Mouse (Mus musculus): ENCODE data around the gene Agtr1a. TPM values are rescaled to one million over a fixed set of nuclear protein-coding genes. Genes with fewer than 3 reads are reported as not detected.

Gene Agtr1a
- total RNA-seq, 1 experiment from 2014 or later = 2.4 TPM

- ATAC-seq (replicated peaks; ENCODE audit: low read depth, poor library complexity, severe bottlenecking) = no peak
These were observed 24.8 kb downstream of the Agtr1a start for GRCm38 (mm10) chr13:30361002-30361401.

GRCm38 (mm10) chr13:30362048-30362447 lies 25.8 kb downstream of the Agtr1a start:
- no peak for ATAC-seq (replicated peaks; ENCODE audit: low read depth, poor library complexity, severe bottlenecking)

- ATAC-seq (replicated peaks; ENCODE audit: low read depth, poor library complexity, severe bottlenecking) = no peak
These were observed 27.9 kb downstream of the Agtr1a start for GRCm38 (mm10) chr13:30364097-30364625.

GRCm38 (mm10) chr13:30364780-30365179 lies 28.5 kb downstream of the Agtr1a start:
- ATAC-seq (replicated peaks; ENCODE audit: low read depth, poor library complexity, severe bottlenecking) = no peak

GRCm38 (mm10) chr13:30365378-30365777 lies 29.1 kb downstream of the Agtr1a start:
- no peak for ATAC-seq (replicated peaks; ENCODE audit: low read depth, poor library complexity, severe bottlenecking)

GRCm38 (mm10) chr13:30368116-30368515 lies 31.9 kb downstream of the Agtr1a start:
- ATAC-seq (replicated peaks; ENCODE audit: low read depth, poor library complexity, severe bottlenecking) = no peak

GRCm38 (mm10) chr13:30368746-30369145 lies 32.5 kb downstream of the Agtr1a start:
- no peak for ATAC-seq (replicated peaks; ENCODE audit: low read depth, poor library complexity, severe bottlenecking)

- ATAC-seq (replicated peaks; ENCODE audit: low read depth, poor library complexity, severe bottlenecking) = no peak
These were observed 42.6 kb downstream of the Agtr1a start for GRCm38 (mm10) chr13:30378868-30379267.

- ATAC-seq (replicated peaks; ENCODE audit: low read depth, poor library complexity, severe bottlenecking) = no peak
These were observed 48.9 kb downstream of the Agtr1a start for GRCm38 (mm10) chr13:30385183-30385582.

GRCm38 (mm10) chr13:30394123-30394522 lies 57.9 kb downstream of the Agtr1a start:
- ATAC-seq (replicated peaks; ENCODE audit: low read depth, poor library complexity, severe bottlenecking) = no peak

- ATAC-seq (replicated peaks; ENCODE audit: low read depth, poor library complexity, severe bottlenecking) = no peak
These were observed 60.2 kb downstream of the Agtr1a start for GRCm38 (mm10) chr13:30396431-30396830.

- no peak for ATAC-seq (replicated peaks; ENCODE audit: low read depth, poor library complexity, severe bottlenecking)
These were observed 62.6 kb downstream of the Agtr1a start for GRCm38 (mm10) chr13:30398852-30399251.

- ATAC-seq (replicated peaks; ENCODE audit: low read depth, poor library complexity, severe bottlenecking) = no peak
These were observed 64.4 kb downstream of the Agtr1a start for GRCm38 (mm10) chr13:30400621-30401020.

GRCm38 (mm10) chr13:30403874-30404273 lies 67.6 kb downstream of the Agtr1a start:
- ATAC-seq (replicated peaks; ENCODE audit: low read depth, poor library complexity, severe bottlenecking) = no peak

- ATAC-seq (replicated peaks; ENCODE audit: low read depth, poor library complexity, severe bottlenecking) = no peak
These were observed 82.4 kb downstream of the Agtr1a start for GRCm38 (mm10) chr13:30418611-30419010.

GRCm38 (mm10) chr13:30427008-30427407 lies 90.8 kb downstream of the Agtr1a start:
- ATAC-seq (replicated peaks; ENCODE audit: low read depth, poor library complexity, severe bottlenecking) = no peak

GRCm38 (mm10) chr13:30427436-30427835 lies 91.2 kb downstream of the Agtr1a start:
- ATAC-seq (replicated peaks; ENCODE audit: low read depth, poor library complexity, severe bottlenecking) = no peak

Other genes starting within 250 kb of the Agtr1a start
- gene Mboat1, start 200.0 kb upstream of the Agtr1a start, total RNA-seq (2017) = 6.1 and 9.5 TPM in 2 replicates
- 92.1 and 118 TPM in 2 replicates for gene Uqcrfs1, start 208.9 kb downstream of the Agtr1a start, total RNA-seq (2017)

Data from common myeloid progenitor, adult 5-6 weeks (primary cell).